Mouse (Mus musculus) gastrocnemius, postnatal 25 days (tissue): ENCODE measurements around the gene Dffb. TPM values are rescaled to one million over a fixed set of nuclear protein-coding genes. Genes with fewer than 3 reads are reported as not detected.

Experiments
- DNase-seq: peaks from one replicate; pipeline ENCODE4 v3.0.0; 2022
- long read RNA-seq, 2 experiments: library from polyadenylated mRNA; stranded (forward); transcript quantifications; one replicate each; pipeline ENCODE4 v2.0.0; 2021
- total RNA-seq, 2 experiments: library from RNA; stranded (reverse); gene quantifications; 1 replicate in 1 of 2; 2 replicates in 1 of 2; pipeline ENCODE4 v1.2.3; 2021

Gene Dffb
- 1 to 10 TPM; 2.2 to 2.7 TPM for total RNA-seq
- long read RNA-seq, experiment 1 = 0 reads
- long read RNA-seq, experiment 2 = 0 reads

DNA sequence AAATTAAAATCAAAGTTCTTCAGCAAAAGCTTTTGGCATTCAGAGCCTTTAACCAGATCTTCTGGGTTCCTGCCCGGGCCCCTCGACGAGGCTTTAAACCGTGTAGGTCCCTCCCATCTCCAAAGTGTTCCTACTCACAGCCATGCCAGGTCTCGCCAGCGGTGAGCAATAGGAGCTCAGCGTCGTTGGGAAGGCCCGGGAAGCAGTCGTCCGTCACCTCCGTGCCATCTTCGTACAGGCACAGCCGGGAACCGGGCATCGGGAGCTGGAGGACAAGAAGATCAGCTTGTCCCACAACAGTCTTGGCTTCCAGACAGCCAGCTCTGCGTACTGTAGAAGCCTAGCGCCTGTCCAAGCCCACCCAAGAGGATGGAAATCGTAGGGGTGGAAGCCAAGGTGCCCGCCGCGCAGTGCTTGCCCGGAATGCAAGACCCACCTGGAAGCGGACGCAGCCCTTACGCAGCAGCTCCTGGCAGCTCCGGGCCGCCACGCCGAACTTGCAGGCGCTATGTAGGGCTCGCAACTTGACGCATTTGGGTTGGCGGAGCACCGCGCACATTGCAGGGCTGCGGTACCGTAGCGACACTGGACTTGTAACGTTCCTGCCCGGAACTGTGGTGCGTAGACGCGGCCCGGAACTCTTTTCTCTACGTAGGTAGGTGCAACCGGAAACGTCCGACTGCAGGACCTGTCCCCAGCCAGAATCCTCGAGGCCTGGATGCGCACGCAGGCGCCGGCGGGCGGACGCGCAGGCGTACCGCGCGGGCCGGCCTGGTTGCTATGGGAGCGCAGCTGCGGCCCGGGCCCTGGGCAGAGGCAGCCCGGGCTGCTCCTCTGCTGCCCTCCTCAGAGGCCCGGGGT, at the start of gene Dffb, which contains the start of gene Cep104:
Dffb (minus strand) TSS at position 696 of the 861 bp plus-strand sequence.
Cep104 (plus strand) TSS at position 764 of the 861 bp plus-strand sequence.
- DNase-seq = peak; percentile 91

DNA sequence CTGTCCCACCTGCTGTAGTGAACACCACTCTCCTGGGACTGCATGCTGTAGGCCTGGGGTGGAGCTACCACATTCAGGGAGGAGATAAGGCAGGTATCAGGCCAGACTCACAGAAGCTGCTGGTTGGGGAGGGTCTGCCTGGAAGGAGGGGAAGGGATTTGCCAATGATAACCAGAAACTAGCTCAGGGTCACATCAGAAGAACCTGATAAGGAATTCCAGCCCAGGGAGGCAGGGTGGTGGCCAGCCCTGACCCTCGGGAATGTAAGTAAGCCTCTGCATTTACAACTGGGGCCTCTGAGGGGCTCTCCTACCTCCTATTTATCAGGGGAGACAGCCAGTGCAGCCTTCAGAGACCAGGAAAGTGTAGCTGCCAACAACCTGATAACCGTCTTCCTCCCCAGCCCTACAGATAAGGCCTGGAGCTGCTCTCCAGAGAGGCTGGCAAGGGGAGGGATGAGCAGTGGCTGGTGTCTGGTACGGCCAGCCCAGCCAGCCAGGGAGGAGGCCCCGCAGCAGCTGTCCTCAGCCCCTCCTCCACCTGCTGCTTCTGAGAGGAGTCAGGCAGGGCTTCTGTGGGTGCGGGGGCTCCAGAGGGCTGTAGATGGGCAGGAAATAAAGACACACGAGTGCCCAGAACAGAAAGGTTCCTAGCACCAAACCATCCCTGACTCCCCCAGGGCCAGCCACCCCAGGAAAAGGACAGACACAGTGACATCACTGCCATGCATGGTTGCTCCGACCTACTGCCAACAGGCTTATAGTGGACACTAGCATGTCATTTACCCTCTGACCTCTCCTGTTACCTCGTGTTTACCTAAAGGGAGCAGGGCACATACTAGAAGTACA, 49.1 kb upstream of the Dffb start:
- no peak for DNase-seq

DNA sequence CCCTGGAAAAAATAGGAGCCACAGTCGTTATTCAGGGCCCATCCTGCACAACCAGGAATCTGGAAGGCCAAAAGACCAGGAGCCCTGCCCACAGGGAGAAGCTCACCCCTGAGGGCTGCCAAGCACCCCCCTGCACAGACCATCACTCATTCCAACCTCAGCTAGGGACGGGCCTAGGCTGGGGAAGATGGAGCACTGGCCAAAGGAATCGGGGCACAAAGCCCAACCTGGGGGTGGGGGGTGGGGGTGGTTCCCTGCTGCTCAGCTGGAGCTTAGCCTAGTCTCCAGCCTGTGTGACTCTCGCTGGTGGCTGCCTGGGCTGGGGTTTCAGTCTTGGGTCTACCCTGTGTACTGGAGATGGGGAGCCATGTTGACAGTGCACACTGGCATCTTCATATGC, 47.9 kb upstream of the Dffb start:
- DNase-seq = no peak

- peak; percentile 55 for DNase-seq
These were observed 47.5 kb upstream of the Dffb start for GRCm38 (mm10) chr4:154022407-154022806.

GRCm38 (mm10) chr4:154021432-154021831, 46.5 kb upstream of the Dffb start:
- no peak for DNase-seq

DNA sequence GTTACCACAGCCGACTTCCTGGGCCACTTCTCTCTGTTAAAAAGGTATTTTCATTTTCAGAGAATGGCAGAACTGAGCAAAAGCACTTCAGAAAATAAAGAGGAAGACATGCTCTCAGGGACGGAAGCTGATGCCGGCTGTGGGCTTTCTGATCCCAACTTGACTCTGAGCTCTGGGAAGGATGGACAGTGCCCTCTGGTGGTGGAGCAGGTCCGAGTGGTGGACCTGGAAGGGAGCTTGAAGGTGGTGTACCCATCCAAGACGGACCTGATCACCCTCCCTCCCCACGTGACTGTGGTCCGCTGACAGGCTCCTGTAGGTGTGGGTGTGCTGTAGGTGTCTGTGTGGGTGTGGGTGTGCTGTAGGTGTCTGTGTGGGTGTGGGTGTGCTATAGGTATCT, 44.6 kb upstream of the Dffb start:
- DNase-seq = no peak

DNA sequence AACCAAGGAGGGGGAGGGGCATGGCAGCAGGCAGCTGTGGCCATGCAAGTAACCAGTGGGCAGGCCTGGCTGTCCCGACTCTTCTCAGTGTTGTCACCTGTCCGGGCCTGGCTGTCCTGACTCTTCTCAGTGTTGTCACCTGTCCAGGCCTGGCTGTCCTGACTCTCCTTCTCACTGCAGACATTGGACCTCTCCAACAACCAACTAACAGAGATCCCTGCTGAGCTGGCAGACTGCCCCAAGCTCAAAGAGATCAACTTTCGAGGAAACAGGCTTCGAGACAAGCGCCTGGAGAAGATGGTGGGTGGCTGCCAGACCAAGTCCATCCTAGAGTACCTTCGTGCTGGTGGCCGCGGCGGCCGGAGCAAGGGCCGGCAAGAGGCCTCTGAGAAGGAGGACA, 40.5 kb upstream of the Dffb start:
- DNase-seq = peak; percentile 42

- no peak for DNase-seq
These were observed 37.4 kb upstream of the Dffb start for GRCm38 (mm10) chr4:154012132-154012882.

- peak; percentile 74 for DNase-seq
These were observed 36.7 kb upstream of the Dffb start, which contains the start of gene Lrrc47 for GRCm38 (mm10) chr4:154011646-154012089. Gene Lrrc47 (plus strand): TSS chr4:154011731.

- DNase-seq = no peak
These were observed 36.1 kb upstream of the Dffb start for GRCm38 (mm10) chr4:154010907-154011645.

- no peak for DNase-seq
These were observed 32.8 kb upstream of the Dffb start for GRCm38 (mm10) chr4:154007759-154008158.

GRCm38 (mm10) chr4:154006264-154006663, 31.3 kb upstream of the Dffb start:
- DNase-seq = no peak

GRCm38 (mm10) chr4:154005488-154005887, 30.6 kb upstream of the Dffb start:
- no peak for DNase-seq

DNA sequence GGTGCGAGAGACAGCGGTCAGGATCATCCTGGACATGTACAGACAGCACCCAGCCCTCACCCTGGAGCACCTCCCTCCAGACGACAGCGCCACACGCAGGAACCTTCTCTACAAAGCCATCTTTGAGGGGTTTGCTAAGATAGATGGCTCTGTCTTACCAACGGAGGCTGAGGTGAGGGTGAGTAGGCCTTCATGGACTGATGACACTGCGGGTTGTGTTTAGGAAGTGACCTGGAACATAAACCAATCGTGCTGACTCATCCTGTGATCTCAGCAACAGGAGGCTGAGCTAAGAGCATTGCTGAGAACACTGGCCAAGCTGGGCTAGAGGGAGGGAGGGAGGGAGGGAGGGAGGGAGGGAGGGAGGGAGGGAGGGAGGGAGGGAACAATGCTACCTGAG, 18.6 kb upstream of the Dffb start:
- no peak for DNase-seq

GRCm38 (mm10) chr4:153992715-153993114, 17.8 kb upstream of the Dffb start:
- no peak for DNase-seq

GRCm38 (mm10) chr4:153980470-153980869, 5.5 kb upstream of the Dffb start:
- DNase-seq = no peak

DNA sequence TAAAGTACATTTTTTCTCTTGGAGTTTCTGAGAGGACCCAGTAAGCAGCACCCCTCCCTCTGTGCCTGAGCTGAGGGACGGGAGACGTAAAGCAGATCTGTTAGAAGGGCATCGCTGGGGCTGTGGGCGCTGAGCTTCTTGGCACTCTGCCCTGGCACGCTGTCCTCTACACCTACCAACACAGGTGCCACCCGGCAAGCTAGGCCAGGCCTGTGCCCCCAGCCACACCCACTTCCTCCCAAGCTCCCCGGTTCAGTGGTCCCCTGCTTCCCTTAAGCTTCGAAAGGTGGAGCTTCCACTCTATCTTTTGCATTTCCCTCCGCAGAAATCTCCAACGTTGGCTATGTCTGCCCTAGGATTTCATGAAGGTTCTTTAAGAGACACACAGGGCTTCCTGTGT, 4.3 kb upstream of the Dffb start:
- no peak for DNase-seq

- DNase-seq = no peak
These were observed 842 bp upstream of the Dffb start for GRCm38 (mm10) chr4:153975768-153976167.

- no peak for DNase-seq
These were observed 351 bp upstream of the Dffb start for GRCm38 (mm10) chr4:153975292-153975662.

DNA sequence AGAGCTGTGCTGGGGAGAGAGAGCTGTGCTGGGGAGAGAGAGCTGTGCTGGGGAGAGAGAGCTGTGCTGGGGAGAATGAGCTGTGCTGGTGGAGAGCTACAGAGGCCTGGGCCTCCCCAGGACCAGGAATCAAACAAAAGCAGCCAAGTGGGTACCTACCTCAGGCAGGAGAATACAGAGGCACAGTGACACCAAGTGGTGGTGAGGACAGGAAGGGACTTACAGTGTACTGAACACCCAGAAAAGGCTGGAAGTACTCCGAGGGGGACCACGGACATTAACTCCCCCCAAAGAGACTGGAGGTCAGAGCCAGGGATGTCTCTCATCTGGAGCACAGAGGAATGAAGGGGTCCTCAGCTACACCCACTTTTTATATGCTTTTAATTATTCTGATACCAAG, 6.9 kb downstream of the Dffb start:
- no peak for DNase-seq

GRCm38 (mm10) chr4:153967556-153967955, 7.4 kb downstream of the Dffb start:
- DNase-seq = no peak
